Comparison of ENCODE assay signal across 1 mouse cellular context in the genomic region with DNA sequence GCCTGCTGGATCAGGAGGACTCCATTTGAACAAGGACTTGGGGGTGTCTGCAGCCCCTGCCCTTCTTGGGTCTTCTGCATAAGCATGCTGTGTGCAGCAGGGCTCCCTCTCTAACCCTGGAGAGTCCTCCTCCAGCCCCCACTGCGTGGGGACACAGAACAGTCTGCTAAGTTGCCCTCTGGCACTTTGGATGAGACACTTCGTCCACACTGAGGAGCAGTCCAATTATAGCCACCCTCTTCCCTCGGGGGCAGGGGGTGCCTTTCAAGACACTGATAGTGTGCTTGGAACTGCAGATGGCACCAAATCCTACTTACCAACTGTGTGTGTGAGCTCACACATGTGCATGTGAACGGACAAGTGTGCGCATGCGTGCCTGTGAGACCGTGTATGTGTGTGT.
TF ChIP-seq lines count a peak whose summit lies in the region.

No protein-coding gene starts in this region.

TF ChIP-seq in CH12.LX, 34 proteins besides CTCF, POLR2A, EP300 and RAD21 (continued from another document):
- no peak for TF ChIP-seq PAX5 (IDR thresholded peaks at IDR 0.05; ENCODE audit: low read length)
- no peak for TF ChIP-seq JUN (IDR thresholded peaks at IDR 0.05; ENCODE audit: insufficient read depth, low read depth, low read length)
- no peak for TF ChIP-seq ETS1 (conservative IDR thresholded peaks at IDR 0.05; ENCODE audit: low read depth, low read length)
- TF ChIP-seq SIN3A (IDR thresholded peaks at IDR 0.05; ENCODE audit: low read length), result no peak
- TF ChIP-seq MAZ (IDR thresholded peaks at IDR 0.05; ENCODE audit: low read depth, low read length), result no peak
- TF ChIP-seq BHLHE40 (IDR thresholded peaks at IDR 0.05; ENCODE audit: low read depth, low read length), result no peak
- TF ChIP-seq GABPA (IDR thresholded peaks at IDR 0.05; ENCODE audit: insufficient replicate concordance, low read depth, low read length), result no peak
